Mouse (Mus musculus) heart, embryonic 11.5 days (tissue): ENCODE data around the gene Grm1. TPM values are rescaled to one million over a fixed set of nuclear protein-coding genes. Genes with fewer than 3 reads are reported as not detected.
A peak's percentile ranks its signal among the peaks of the same experiment; 100 is the strongest.

Experiments used
- ATAC-seq: fragments of 200-750 bp; cut with Nextera tagmentation; replicated peaks from 2 replicates; pipeline ENCODE4 v1.8.0; 2017; ENCODE audit warnings: moderate library complexity; ENCODE audit not compliant: insufficient number of reproducible peaks, low FRiP score, low TSS enrichment
- H3K27ac ChIP-seq: fragments of 300-500 bp; sonication (generic); 2 replicates; pipeline ENCODE4 v1.5.1; 2014; ENCODE audit warnings: mild to moderate bottlenecking, low read depth, low read length
- H3K27me3 ChIP-seq: fragments of 300-500 bp; sonication (generic); 2 replicates; pipeline ENCODE4 v1.6.1; 2014; ENCODE audit warnings: mild to moderate bottlenecking, low read length, mixed read lengths; ENCODE audit not compliant: control insufficient read depth, insufficient read depth
- H3K36me3 ChIP-seq: fragments of 300-500 bp; sonication (generic); 2 replicates; pipeline ENCODE4 v1.6.1; 2014; ENCODE audit warnings: mild to moderate bottlenecking, low read length, moderate library complexity, mixed read lengths; ENCODE audit not compliant: control insufficient read depth, insufficient read depth
- H3K4me1 ChIP-seq: fragments of 300-500 bp; sonication (generic); 2 replicates; pipeline ENCODE4 v1.6.1; 2014; ENCODE audit warnings: low read length; ENCODE audit not compliant: control insufficient read depth, insufficient read depth
- H3K4me2 ChIP-seq: fragments of 300-500 bp; sonication (generic); 2 replicates; pipeline ENCODE4 v1.6.1; 2014; ENCODE audit warnings: mild to moderate bottlenecking, moderate library complexity
- H3K4me3 ChIP-seq: fragments of 300-500 bp; sonication (generic); 2 replicates; pipeline ENCODE4 v1.5.1; 2014; ENCODE audit warnings: low read depth, low read length
- H3K9ac ChIP-seq: fragments of 300-500 bp; sonication (generic); 2 replicates; pipeline ENCODE4 v1.6.1; 2014; ENCODE audit warnings: mild to moderate bottlenecking, low read depth, low read length, moderate library complexity
- H3K9me3 ChIP-seq: fragments of 300-500 bp; sonication (generic); replicated peaks from 2 replicates; pipeline ENCODE4 v1.6.1; 2016; ENCODE audit warnings: low read length; ENCODE audit not compliant: control insufficient read depth
- WGBS: fragments of 180-500 bp; shearing (Covaris S2); extraction: QIAGEN DNeasy Blood & Tissue Kit; methylation state at CpG from one replicate; pipeline ENCODE4 v1.1.7; 2014; ENCODE audit not compliant: insufficient replicate concordance; 5-methylcytosine and 5-hydroxymethylcytosine counted together
- polyA plus RNA-seq: library from polyadenylated mRNA; unstranded; fragments of >200 nt; fragmentation: Nextera tagmentation; extraction: Ambion mirVana; gene quantifications from 2 replicates; pipeline ENCODE4 v1.2.1, GENCODE M21; 2014

Gene Grm1
- polyA plus RNA-seq, 1 experiment from 2014 or later, result not detected

DNA sequence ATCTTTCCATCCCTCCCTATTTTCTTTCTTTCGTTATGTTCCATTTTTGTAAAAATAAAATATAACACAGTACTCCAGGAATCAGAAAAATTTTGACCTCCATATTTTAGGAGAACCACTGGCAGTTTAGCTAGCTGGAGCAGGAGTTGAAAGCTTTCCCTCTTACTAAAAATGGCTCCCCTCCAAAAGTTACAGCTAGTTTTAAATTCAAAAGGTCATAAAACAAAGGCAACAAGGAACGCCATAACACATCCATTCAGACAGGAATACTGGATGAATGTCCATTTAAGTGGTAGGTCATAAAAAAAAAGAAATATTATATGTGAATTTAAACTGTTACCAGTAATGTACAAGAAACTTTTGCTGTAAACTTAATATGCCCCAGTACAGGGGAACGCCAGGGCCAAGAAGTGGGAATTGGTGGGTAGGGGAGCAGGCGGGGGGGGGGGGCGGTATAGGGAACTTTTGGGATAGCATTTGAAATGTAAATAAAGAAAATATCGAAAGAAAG, 294.2 kb downstream of the Grm1 start:
- no peaks in the 10 kb centered on the region for H3K36me3 ChIP-seq
- H3K9me3 ChIP-seq, result no peaks in the 10 kb centered on the region
- no peak overlapping the region for H3K9ac ChIP-seq
- no peak overlapping the region for H3K4me3 ChIP-seq
- H3K4me1 ChIP-seq, result no peaks in the 10 kb centered on the region
- WGBS, result 76% methylated on average over 5 of the region's 6 CpGs
- H3K4me2 ChIP-seq, result no peak overlapping the region
- no peaks in the 10 kb centered on the region for H3K27me3 ChIP-seq
- ATAC-seq, result no peak
- no peak overlapping the region for H3K27ac ChIP-seq

DNA sequence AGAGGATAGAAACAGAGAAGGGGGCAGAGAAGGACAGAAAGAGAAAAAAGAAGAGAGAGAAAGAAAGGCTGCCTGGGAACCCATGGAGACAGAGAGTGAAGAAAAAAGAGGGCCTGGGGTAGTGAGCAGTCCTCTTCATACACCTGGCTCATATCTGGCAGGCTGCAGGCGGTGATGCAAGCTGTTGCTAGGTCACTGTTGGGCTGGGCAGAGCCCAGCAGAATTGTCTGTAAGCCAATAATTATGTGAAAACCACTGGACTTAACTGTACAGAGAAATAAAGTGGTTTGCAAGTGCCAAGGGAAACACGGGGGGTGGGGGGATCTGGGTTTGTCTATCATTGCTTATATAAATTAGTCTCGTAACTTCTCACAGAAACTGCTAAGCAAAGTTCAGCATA, 297.0 kb downstream of the Grm1 start:
- Histone ChIP-seq H3K9ac (no peak overlapping the region), H3K4me3 (no peak overlapping the region), H3K27me3 (no peaks in the 10 kb centered on the region), H3K27ac (peak overlapping the region; percentile 35; the same call in 1 of the 2 replicates), H3K4me1 (no peaks in the 10 kb centered on the region), H3K36me3 (no peaks in the 10 kb centered on the region), H3K4me2 (no peak overlapping the region), H3K9me3 (no peaks in the 10 kb centered on the region)
- ATAC-seq, result no peak
- WGBS, result 80% methylated on average over 3 of the region's 3 CpGs

DNA sequence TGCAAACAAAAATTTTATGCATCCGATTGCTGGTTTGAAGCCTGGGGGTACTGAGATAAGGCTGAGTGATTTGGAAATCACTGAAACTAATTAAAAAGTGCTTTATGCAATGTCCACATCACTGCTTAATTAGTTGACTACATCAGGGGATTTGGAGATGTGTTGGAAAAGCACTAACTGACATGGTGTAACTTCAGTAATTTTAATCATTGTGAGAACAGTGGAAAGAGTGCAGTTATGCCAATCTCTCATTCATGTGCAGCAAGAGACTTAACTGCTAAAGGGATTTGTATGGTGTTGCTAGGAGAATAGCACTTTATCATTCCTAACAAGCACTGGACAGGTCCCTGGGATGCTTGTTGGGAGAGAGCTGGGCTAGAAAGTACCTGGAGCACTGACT, 307.3 kb downstream of the Grm1 start:
- Histone ChIP-seq H3K9me3 (no peaks in the 10 kb centered on the region), H3K27me3 (no peaks in the 10 kb centered on the region), H3K4me2 (no peak overlapping the region), H3K4me3 (no peak overlapping the region), H3K4me1 (no peaks in the 10 kb centered on the region), H3K36me3 (no peaks in the 10 kb centered on the region), H3K9ac (no peak overlapping the region), H3K27ac (no peak overlapping the region)
- ATAC-seq, result no peak
- WGBS, result 84% methylated on average over 1 of the region's 1 CpGs

DNA sequence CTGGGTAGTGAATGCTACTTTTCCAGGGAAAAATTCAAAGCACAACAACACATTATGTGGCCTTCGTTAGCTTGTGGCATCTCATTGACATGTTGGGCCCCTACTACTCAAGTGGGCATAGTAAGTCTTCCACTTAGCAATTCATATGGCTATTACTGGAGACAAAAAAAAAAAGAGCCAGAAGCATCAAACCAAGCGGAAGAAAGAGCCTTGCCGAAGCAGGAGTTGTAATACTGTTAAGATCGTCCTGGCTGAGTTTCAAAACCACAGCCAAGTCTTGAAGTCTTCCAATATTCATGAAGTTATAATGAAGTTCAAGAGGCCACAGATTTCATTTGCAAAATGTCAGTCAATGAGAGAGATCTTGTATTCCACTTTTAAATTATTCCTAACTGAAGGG, 319.1 kb downstream of the Grm1 start:
- no peaks in the 10 kb centered on the region for H3K36me3 ChIP-seq
- 89% methylated on average over 4 of the region's 4 CpGs for WGBS
- no peak for ATAC-seq

GRCm38 (mm10) chr10:10761274-10761673, 320.9 kb downstream of the Grm1 start:
- 54% methylated on average over 1 of the region's 1 CpGs for WGBS
- H3K36me3 ChIP-seq, result no peaks in the 10 kb centered on the region
- no peak for ATAC-seq
- no peaks in the 10 kb centered on the region for H3K4me1 ChIP-seq
- H3K4me3 ChIP-seq, result no peak overlapping the region
- H3K27ac ChIP-seq, result no peak overlapping the region
- H3K9ac ChIP-seq, result no peak overlapping the region
- H3K4me2 ChIP-seq, result no peak overlapping the region
- no peaks in the 10 kb centered on the region for H3K27me3 ChIP-seq
- no peaks in the 10 kb centered on the region for H3K9me3 ChIP-seq

More for the DNA sequence above, 319.1 kb downstream of the Grm1 start:
- no peaks in the 10 kb centered on the region for H3K4me1 ChIP-seq
- no peak overlapping the region for H3K4me2 ChIP-seq
- H3K27me3 ChIP-seq, result no peaks in the 10 kb centered on the region
- no peak overlapping the region for H3K4me3 ChIP-seq
- H3K9me3 ChIP-seq, result no peaks in the 10 kb centered on the region
- no peak overlapping the region for H3K9ac ChIP-seq
- no peak overlapping the region for H3K27ac ChIP-seq

- 75% methylated on average over 2 of the region's 2 CpGs for WGBS
- Histone ChIP-seq H3K36me3 (no peaks in the 10 kb centered on the region), H3K4me3 (no peak overlapping the region), H3K27me3 (no peaks in the 10 kb centered on the region), H3K9me3 (no peaks in the 10 kb centered on the region), H3K27ac (no peak overlapping the region), H3K4me1 (no peaks in the 10 kb centered on the region), H3K9ac (no peak overlapping the region), H3K4me2 (no peak overlapping the region)
- no peak for ATAC-seq
These were observed 321.4 kb downstream of the Grm1 start for GRCm38 (mm10) chr10:10760801-10761200.

DNA sequence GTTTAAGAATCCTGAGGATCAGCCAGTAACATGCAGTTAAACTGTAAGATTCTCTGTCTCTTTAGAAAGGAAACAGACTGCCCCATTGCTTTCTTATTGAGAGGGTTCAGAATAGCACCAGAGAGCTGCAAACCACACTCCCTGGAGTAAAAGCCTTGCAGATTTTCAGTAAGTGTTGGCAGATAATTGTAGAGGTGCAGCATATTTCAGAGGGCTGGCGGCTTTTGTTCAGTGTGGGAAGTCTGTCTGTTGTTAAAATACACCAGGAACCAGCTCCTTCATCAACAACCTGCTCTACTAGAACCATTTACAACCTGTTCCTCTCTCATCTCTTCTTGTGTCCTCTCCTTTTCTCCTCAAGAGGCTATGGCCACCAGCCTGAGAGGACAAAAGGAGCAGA, 331.1 kb downstream of the Grm1 start:
- Histone ChIP-seq H3K4me3 (no peak overlapping the region), H3K4me1 (no peaks in the 10 kb centered on the region), H3K4me2 (no peak overlapping the region), H3K27ac (no peak overlapping the region), H3K9ac (no peak overlapping the region), H3K36me3 (no peaks in the 10 kb centered on the region), H3K9me3 (no peaks in the 10 kb centered on the region), H3K27me3 (no peaks in the 10 kb centered on the region)
- ATAC-seq, result no peak
- WGBS, result 79% methylated on average over 1 of the region's 1 CpGs

- Histone ChIP-seq H3K9ac (no peak overlapping the region), H3K4me2 (no peak overlapping the region), H3K27me3 (no peaks in the 10 kb centered on the region), H3K4me1 (no peaks in the 10 kb centered on the region), H3K27ac (no peak overlapping the region), H3K36me3 (no peaks in the 10 kb centered on the region), H3K4me3 (no peak overlapping the region), H3K9me3 (no peaks in the 10 kb centered on the region)
- ATAC-seq, result no peak
- WGBS, result 61% methylated on average over 1 of the region's 1 CpGs
These were observed 338.1 kb downstream of the Grm1 start for GRCm38 (mm10) chr10:10744097-10744496.

DNA sequence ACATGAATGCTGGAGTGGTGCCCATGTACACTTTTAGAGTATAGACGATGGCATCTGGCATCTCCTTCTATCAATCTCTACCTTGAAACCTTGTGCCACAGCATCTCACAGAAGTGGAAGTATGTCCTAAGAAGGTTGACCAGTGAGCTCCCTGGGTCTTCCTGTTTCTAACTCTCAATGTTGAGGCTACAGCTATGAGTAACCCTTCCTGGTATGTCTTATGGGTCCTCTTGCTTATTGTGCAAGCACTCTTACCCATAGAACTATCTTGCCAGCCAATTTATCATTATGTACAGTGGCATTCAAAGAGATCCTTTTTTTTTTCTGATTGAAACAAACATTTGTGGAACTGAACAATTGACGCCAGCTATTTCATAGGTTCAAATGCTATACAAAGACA, 340.0 kb downstream of the Grm1 start:
- no peak for ATAC-seq
- Histone ChIP-seq H3K4me1 (no peaks in the 10 kb centered on the region), H3K27me3 (no peaks in the 10 kb centered on the region), H3K4me3 (no peak overlapping the region), H3K9ac (no peak overlapping the region), H3K9me3 (no peaks in the 10 kb centered on the region), H3K36me3 (no peaks in the 10 kb centered on the region), H3K27ac (no peak overlapping the region), H3K4me2 (no peak overlapping the region)
- 78% methylated on average over 2 of the region's 2 CpGs for WGBS
